Mouse (Mus musculus) inflammation-experienced regulatory T-cells, adult 6 months (primary cell): Measurements from ENCODE around the gene Bcl9. TPM values are rescaled to one million over a fixed set of nuclear protein-coding genes. Genes with fewer than 3 reads are reported as not detected.

Experiments
- ATAC-seq: one replicate; pipeline ENCODE4 v1.8.0; 2017
- polyA plus RNA-seq, 3 experiments: library from polyadenylated mRNA; unstranded; fragments of 100-300 nt; shearing (Covaris generic); gene quantifications; one replicate each; pipeline ENCODE4 v1.2.1; 2017

Gene Bcl9
- polyA plus RNA-seq, 3 experiments from 2014 or later: 1.1 to 6.1 (median 4.0) TPM

GRCm38 (mm10) chr3:97230631-97231404 lies 66.9 kb downstream of the Bcl9 start:
- ATAC-seq: no peak

DNA sequence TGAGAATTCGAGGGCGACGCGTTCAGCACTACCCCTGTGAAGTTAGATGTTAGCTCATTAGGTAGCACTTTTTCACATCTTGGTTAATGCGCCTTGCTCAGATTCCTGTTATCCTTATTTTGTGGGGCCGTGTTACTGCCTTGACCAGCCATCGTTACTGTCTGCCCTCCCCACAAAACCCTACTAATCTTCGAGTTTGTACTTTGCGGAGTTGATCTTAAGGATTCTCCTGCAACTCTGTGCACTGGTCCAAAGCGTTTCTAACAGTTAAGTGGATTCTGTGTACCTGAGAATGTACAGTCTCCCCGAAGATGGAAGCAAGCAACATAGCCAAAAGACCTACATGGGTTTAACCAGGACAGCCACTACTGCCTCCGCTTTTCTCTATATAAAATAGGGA lies 69.3 kb downstream of the Bcl9 start:
- ATAC-seq: no peak

GRCm38 (mm10) chr3:97228020-97228419 lies 69.7 kb downstream of the Bcl9 start:
- no peak for ATAC-seq

DNA sequence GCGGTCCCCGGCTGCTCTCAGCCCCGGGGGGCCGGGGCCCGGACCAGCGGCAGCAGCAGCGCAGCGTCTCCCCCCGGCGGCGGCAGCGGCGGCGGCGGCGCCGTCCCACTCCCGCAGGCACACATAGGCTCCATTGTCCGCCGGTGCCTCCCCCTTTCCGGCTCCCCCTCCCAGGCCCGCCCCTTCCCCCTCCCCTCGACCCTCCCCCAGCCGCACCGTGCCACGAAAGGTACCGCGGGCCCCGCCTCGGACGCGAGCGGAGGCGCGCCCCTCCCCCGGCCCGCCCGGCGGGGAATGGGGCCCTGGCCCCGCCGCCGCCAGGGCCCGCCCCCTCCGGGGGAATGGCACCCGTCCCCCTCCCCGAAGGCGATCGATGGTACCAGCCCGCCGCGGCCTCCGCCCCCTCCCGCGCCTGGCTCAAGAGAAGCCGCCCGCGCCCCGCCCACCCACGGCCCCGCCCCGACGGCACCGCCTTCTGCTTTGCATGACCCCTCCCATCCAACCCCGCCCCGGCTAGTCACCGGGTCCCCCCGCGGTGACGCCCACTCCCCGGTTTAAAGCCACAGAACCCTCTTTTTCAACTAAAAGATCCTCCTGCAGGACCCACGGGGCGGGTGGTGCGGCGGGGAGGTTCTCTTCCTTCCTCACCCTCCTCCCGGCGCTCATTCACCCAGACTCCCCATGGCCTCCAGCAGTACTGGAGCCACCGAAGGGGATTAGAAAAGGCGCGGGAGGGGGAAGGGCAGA lies 70.3 kb downstream of the Bcl9 start:
- peak; percentile 86 for ATAC-seq

GRCm38 (mm10) chr3:97226719-97227118 lies 71.0 kb downstream of the Bcl9 start:
- no peak for ATAC-seq

DNA sequence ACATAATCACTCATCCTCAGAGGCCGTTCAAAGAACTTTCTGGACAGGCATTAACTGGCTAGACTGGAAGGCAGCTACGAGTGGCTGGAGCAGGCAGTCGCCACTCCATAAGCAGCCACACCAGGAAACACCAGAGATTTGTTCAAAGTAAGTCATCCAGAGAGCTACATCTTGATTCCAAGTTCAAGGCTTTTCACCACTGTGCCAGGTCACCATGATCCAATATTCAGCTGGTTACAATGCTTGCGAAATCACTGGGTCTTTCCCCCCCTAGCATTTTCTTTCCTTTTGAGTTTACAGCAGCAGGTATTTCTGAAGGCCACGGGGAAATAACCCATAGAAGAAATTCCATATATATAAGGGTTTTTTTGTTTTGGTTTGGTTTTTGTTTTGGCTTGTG lies 72.5 kb downstream of the Bcl9 start:
- no peak for ATAC-seq

GRCm38 (mm10) chr3:97223261-97223660 lies 74.5 kb downstream of the Bcl9 start:
- no peak for ATAC-seq

DNA sequence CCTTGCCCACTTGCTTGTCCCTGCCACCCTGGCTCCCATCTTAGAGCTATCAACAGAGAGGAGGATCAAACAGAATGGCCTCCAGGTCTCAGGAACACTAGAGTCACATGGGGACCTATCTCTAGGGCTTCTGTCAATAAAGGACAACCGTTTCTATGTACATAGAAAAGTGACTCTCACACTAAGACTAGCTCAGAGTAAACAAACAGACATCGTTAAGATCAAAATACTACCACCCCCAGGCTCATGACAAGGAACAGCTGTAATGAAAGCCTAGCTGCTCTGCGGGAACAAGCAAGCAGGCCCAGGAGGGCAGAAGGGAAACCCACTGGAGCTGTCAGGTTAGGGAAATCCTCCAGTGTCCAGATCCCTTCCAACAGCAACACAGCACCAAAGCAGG lies 82.2 kb downstream of the Bcl9 start:
- no peak for ATAC-seq

GRCm38 (mm10) chr3:97214439-97214838 lies 83.3 kb downstream of the Bcl9 start:
- ATAC-seq: no peak

- ATAC-seq: peak; percentile 49
These were observed 83.8 kb downstream of the Bcl9 start for GRCm38 (mm10) chr3:97213871-97214270.

- ATAC-seq: peak; percentile 73
These were observed 86.5 kb downstream of the Bcl9 start for GRCm38 (mm10) chr3:97211177-97211576.

DNA sequence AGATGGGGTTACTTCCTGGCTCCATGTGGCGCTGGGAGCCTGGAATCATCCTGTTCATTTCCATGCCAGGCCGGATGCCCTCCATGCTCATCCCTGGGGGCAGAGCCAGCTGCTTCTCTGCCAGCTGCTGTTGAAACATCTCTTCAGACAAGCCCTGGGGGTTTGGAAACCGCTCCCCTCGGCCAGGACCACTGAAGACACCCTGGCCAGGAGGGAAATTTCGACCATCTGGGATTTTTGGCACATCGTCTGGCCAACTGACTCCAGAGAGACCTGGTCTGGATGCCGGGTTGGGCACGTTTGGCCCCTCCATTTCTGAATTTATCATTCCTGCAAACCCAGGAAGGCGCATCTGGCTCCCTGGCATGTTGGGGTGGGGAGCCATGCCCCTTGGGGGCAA lies 88.4 kb downstream of the Bcl9 start:
- ATAC-seq: no peak

- ATAC-seq: no peak
These were observed 91.2 kb downstream of the Bcl9 start for GRCm38 (mm10) chr3:97206521-97206920.

GRCm38 (mm10) chr3:97203880-97204279 lies 93.8 kb downstream of the Bcl9 start:
- no peak for ATAC-seq

GRCm38 (mm10) chr3:97201943-97202342 lies 95.8 kb downstream of the Bcl9 start:
- ATAC-seq: peak; percentile 70

GRCm38 (mm10) chr3:97199261-97199660 lies 98.5 kb downstream of the Bcl9 start:
- ATAC-seq: no peak

DNA sequence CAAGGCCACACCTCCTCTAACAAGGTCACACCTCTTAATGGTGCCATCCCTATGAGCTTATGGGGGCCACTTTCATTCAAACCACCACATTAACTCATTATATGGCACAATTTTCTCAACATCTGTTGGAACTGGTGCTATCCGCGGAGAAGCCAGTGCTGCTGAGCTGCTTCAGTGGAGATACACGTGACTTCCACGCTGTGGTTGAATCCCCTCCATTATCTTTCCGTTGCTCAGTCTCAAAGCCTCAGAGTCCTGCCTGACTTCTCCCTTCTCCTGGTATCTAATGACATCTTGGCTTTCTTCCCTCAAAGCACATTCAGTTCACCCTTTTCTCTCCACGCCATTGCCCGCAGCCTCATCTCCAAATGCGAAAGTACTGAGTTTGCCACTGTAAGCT lies 101.1 kb downstream of the Bcl9 start:
- ATAC-seq: no peak

- peak; percentile 48 for ATAC-seq
These were observed 112.4 kb downstream of the Bcl9 start for GRCm38 (mm10) chr3:97185098-97185860.

DNA sequence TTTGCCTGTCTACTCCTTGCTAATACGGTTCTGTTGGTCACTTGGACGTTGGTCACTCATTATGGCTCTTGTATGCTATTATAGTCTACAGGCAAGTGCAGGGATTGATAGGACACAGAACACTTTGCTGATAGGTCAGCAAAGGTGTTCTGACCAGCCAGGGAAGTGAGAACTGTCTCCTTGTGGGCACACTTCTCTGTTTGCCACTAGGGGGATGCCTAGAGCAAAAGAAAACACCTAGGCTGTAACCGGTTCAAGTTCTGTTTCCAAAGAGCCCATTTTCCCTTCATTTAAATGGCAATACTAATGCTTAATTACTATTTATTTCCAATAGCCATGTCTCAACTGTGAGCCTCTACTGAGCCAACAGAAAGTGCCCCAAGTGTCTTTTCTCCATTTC lies 113.9 kb downstream of the Bcl9 start:
- no peak for ATAC-seq

- ATAC-seq: no peak
These were observed 117.2 kb downstream of the Bcl9 start for GRCm38 (mm10) chr3:97180527-97180926.

DNA sequence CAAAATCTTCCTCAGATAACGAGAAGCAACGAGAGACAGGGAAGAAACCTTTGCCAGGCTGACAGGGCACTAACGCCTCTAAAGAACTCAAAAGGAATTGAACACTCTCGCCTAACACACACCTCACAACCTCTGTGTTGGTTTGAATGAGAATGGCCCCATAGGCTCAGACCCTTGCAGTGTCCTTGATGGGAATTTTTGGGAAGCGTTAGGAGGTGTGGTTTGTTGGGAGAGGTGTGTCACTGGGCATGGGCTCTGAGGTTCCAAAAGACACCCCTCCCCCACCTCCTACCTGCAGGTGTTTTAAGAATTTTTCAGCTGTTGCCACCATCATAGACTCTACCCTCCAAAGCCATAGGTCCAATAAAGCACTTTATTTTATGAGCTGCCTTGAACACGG lies 118.8 kb downstream of the Bcl9 start:
- ATAC-seq: no peak

DNA sequence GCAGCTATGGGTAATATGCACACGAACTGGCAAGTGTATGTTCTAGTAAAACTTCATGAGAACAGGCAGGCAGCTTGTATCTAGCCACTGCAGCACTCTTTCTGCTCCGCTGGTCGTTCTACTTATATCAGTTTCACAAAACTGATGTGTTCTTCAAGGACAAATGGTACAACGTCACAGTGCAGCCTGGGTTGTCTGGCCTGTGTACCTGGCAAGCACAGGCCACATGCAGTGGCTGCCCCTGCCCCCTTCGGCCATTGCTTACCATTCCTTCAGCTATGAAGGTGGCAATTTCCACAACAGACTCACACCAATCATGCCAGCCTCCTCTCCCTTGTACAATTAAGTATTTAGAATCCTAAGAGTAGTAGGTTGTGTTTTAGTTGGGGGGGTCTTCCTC lies 125.1 kb downstream of the Bcl9 start:
- no peak for ATAC-seq

DNA sequence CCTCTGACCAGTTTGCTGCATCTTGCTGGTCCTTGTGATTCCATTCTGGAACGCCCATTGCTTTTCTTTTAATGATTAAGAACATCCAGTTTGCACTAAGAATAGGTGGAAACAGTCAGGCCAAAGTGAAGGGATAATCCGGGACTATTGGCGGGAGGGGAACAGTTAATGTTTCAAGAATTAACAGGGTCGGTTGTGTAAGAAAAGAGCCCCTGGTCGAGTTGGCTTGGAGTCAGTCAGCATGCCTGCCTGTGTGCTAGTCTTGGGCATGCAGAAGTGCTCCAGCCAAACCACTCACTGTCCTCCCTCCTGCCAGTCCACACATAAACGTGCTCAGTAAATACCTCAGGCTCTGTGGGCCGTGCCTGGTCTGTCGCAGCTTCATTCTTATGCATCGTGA lies 125.5 kb downstream of the Bcl9 start:
- no peak for ATAC-seq
